Mouse (Mus musculus) embryonic fibroblast, embryonic 13.5 days (primary cell): ENCODE results near the gene Cask. TPM values are rescaled to one million over a fixed set of nuclear protein-coding genes. Genes with fewer than 3 reads are reported as not detected.
A peak's percentile ranks its signal among the peaks of the same experiment; 100 is the strongest.
"Not testable (repeated sequence)": the region's sequence is repeated elsewhere in the genome, so short reads cannot be mapped to it uniquely, and the experiment has no call there.

Experiments
- H3K27ac ChIP-seq: 2 replicates; pipeline ENCODE4 v1.5.1; 2012; ENCODE audit warnings: low read length, control low read depth, inconsistent platforms; ENCODE audit not compliant: insufficient read depth
- H3K4me1 ChIP-seq: 2 replicates; pipeline ENCODE4 v1.6.1; 2011; ENCODE audit warnings: low read length; ENCODE audit not compliant: control insufficient read depth, insufficient read depth
- H3K4me3 ChIP-seq: 2 replicates; pipeline ENCODE4 v1.5.1; 2011; ENCODE audit warnings: mild to moderate bottlenecking, control low read depth, low read length; ENCODE audit not compliant: insufficient read depth
- CTCF ChIP-seq: IDR thresholded peaks from 2 replicates; pipeline ENCODE4 v1.5.1; 2011; ENCODE audit warnings: mild to moderate bottlenecking, control low read depth, low read length, moderate library complexity, borderline replicate concordance; ENCODE audit not compliant: insufficient read depth
- POLR2A ChIP-seq: IDR thresholded peaks from 2 replicates; pipeline ENCODE4 v1.6.1; 2011; ENCODE audit warnings: low read depth, mild to moderate bottlenecking, control low read depth, low read length, moderate library complexity
- polyA plus RNA-seq: library from polyadenylated mRNA; stranded (reverse); fragments of >200 nt; gene quantifications from 2 replicates; pipeline ENCODE4 v1.2.4, GENCODE M21; 2011; ENCODE audit warnings: low read depth; ENCODE audit not compliant: missing spikeins, insufficient read length

Gene Cask
- polyA plus RNA-seq, 1 experiment: 139 TPM

- H3K27ac ChIP-seq: peak overlapping the region; percentile 71
- H3K4me1 ChIP-seq: no peaks in the 10 kb centered on the region
- TF ChIP-seq CTCF: no peak
- TF ChIP-seq POLR2A: no peak
- H3K4me3 ChIP-seq: peak overlapping the region; percentile 88
Measured at GRCm38 (mm10) chrX:13845141-13845857, 5.9 kb downstream of the Cask start.

GRCm38 (mm10) chrX:13822792-13823191 lies 28.4 kb downstream of the Cask start:
- Histone ChIP-seq H3K4me3 (no peak overlapping the region), H3K27ac (no peak overlapping the region), H3K4me1 (no peaks in the 10 kb centered on the region)
- TF ChIP-seq POLR2A: no peak

GRCm38 (mm10) chrX:13798754-13799153 lies 52.4 kb downstream of the Cask start:
- no peak overlapping the region for H3K4me3 ChIP-seq
- H3K4me1 ChIP-seq: no peaks in the 10 kb centered on the region; the same call in 1 of the 2 replicates
- no peak overlapping the region for H3K27ac ChIP-seq
- TF ChIP-seq POLR2A: no peak
- TF ChIP-seq CTCF: no peak

GRCm38 (mm10) chrX:13765672-13766071 lies 85.5 kb downstream of the Cask start:
- no peaks in the 10 kb centered on the region for H3K4me1 ChIP-seq

GRCm38 (mm10) chrX:13765024-13765423 lies 86.1 kb downstream of the Cask start:
- Histone ChIP-seq H3K4me3 (no peak overlapping the region), H3K27ac (no peak overlapping the region)
- TF ChIP-seq CTCF (no peak), POLR2A (no peak)

More at GRCm38 (mm10) chrX:13765672-13766071, 85.5 kb downstream of the Cask start:
- peak overlapping the region; percentile 26; the same call in 1 of the 2 replicates for H3K27ac ChIP-seq
- no peak overlapping the region for H3K4me3 ChIP-seq
- TF ChIP-seq CTCF (no peak), POLR2A (no peak)

GRCm38 (mm10) chrX:13757279-13758005 lies 93.7 kb downstream of the Cask start:
- Histone ChIP-seq H3K4me1 (no peaks in the 10 kb centered on the region), H3K27ac (peak overlapping the region; percentile 24; the same call in 1 of the 2 replicates), H3K4me3 (no peak overlapping the region)
- no peak for TF ChIP-seq CTCF
- no peak for TF ChIP-seq POLR2A

More at GRCm38 (mm10) chrX:13765024-13765423, 86.1 kb downstream of the Cask start:
- no peaks in the 10 kb centered on the region for H3K4me1 ChIP-seq

- H3K4me1 ChIP-seq: no peaks in the 10 kb centered on the region
- H3K4me3 ChIP-seq: no peak overlapping the region
- TF ChIP-seq POLR2A: no peak
- TF ChIP-seq CTCF: no peak
Measured at GRCm38 (mm10) chrX:13741110-13741509, 110.1 kb downstream of the Cask start.

GRCm38 (mm10) chrX:13730785-13731184 lies 120.4 kb downstream of the Cask start:
- not testable (repeated sequence) for H3K4me1 ChIP-seq, H3K4me3 ChIP-seq, H3K27ac ChIP-seq

More at GRCm38 (mm10) chrX:13741110-13741509, 110.1 kb downstream of the Cask start:
- no peak overlapping the region for H3K27ac ChIP-seq

GRCm38 (mm10) chrX:13729835-13730480 lies 121.2 kb downstream of the Cask start:
- Histone ChIP-seq H3K4me3 (no peak overlapping the region), H3K4me1 (peaks cover 2% of the 10 kb centered on the region; the same call in 1 of the 2 replicates), H3K27ac (no peak overlapping the region)
- TF ChIP-seq POLR2A: no peak
- TF ChIP-seq CTCF: no peak
